Mouse (Mus musculus): ENCODE measurements at regions not wholly inside any gene's neighbourhood (a gene's known extent, or its start where the extent isn't known, plus 50 kb on each side); places are given as distances from the start of the nearest gene placed in this dataset.
"Not testable (repeated sequence)": the region's sequence is repeated elsewhere in the genome, so short reads cannot be mapped to it uniquely, and the experiment has no call there.

- DNase-seq (ENCODE audit: low spot score in 2 of 2) = peak; percentile 54 to 58
These were observed 54.0 kb upstream of the Pax1 start for GRCm38 (mm10) chr2:147307488-147308386.

GRCm38 (mm10) chr2:147306728-147307127, 55.0 kb upstream of the Pax1 start:
- DNase-seq (ENCODE audit: low spot score in 2 of 2) = no peak

DNA sequence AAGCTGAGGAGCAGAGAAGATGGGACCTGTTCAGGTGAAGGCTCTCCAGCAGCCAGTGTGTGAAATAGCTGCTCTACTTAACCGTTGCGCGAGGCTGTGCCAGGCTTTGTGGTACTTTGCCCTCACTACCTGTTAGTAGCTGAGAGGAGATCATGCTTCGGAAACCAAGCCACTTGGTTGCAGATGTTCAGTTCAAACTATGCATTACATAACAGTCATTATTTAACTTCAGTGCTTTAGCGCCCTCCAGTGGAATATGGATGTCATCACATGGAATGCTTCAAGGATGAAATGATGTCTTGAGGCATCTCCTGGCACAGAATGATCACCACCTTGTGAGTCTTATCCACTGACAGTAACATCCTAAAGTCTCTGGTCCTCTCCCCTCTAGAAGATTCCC, 56.5 kb upstream of the Pax1 start:
- DNase-seq (ENCODE audit: low spot score in 2 of 2) = peak in 1 of 2 experiments; percentile 8

DNA sequence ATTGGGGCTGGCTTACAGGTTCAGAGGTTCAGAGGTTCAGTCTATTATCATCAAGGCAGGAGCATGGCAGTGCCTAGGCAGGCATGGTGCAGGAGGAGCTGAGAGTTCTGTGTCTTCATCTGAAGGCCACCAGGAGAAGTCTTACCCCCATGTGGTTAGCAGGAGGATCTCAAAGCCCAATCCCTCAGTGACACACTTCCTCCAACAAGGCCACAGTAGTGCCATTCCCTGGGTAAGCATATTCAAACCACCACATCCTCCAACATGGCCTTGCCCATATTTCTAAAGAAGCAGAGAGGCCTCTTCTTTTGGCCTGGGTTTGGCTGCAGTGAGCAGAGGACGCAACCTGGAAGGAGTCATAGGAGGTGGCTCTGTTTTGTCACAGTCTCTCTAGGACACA, 61.2 kb upstream of the Pax1 start:
- DNase-seq (ENCODE audit: low spot score in 2 of 2) = no peak

DNA sequence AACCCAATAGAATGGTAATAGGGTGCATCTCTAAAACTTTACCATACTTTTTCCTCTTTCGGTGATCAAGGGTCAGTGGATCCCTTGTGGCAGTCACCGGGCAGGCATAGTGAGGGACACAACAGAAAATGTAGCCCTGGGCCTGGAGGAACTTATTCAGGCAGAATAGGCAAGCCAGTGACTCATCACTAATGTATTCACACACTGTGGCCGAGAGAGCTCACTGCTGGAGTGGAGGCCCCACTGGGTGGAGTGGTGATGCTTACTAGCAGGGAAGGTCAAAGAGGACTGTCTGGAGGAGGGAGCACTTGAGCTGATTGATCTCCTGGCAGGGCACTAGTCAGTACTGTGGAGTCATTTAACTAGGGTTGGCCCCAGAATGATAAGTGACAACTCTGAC, 62.4 kb upstream of the Pax1 start:
- no peak for DNase-seq (ENCODE audit: low spot score in 2 of 2)

- DNase-seq (ENCODE audit: low spot score in 2 of 2) = peak; percentile 9 to 29
These were observed 63.2 kb upstream of the Pax1 start for GRCm38 (mm10) chr2:147298499-147298896.

GRCm38 (mm10) chr2:147297876-147298498, 63.7 kb upstream of the Pax1 start:
- no peak for DNase-seq (ENCODE audit: low spot score in 2 of 2)

GRCm38 (mm10) chr2:147294926-147295325, 66.8 kb upstream of the Pax1 start:
- not testable (repeated sequence) for DNase-seq (ENCODE audit: low spot score in 2 of 2)

DNA sequence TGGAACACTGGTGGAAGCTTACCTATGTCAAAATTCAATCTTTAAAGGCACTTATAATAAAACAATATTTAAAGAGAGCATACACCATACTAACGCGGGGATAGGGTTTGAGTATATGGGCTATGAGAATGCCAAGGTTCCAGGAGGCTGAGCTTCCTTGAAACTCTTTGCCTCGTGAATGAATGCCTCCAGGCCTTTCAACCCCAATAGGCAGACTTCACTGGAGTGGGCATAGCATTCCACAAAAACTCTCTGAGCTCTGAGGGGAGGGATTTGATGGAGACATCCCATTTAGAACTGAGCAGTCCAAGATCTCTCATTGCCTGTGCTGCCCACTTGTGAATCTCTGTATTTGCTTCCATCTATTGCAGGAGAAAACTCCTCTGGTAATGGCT, 68.4 kb upstream of the Pax1 start:
- DNase-seq (ENCODE audit: low spot score in 2 of 2) = no peak

GRCm38 (mm10) chr2:147292387-147293293, 69.1 kb upstream of the Pax1 start:
- DNase-seq (ENCODE audit: low spot score in 2 of 2) = no peak

DNA sequence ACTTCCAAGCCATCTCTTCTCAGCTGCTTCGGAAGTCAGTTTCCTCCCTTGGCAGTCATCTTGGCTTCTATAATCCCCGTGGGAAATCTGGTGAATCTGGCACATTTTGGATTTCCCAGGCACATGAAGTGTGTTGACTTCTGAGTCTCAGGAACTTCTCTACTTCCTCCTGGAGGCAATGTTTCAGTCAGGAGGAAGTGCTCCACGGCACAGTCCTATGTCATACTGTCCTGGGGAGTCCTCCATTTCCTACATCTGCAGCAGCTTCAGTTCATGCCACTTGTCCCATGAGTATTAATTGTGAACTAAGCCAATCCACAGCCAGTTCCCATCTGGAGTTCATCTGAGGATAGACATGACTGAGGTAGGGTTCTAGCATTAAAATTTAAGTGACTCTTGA, 78.3 kb upstream of the Pax1 start:
- DNase-seq (ENCODE audit: low spot score in 2 of 2) = no peak

DNA sequence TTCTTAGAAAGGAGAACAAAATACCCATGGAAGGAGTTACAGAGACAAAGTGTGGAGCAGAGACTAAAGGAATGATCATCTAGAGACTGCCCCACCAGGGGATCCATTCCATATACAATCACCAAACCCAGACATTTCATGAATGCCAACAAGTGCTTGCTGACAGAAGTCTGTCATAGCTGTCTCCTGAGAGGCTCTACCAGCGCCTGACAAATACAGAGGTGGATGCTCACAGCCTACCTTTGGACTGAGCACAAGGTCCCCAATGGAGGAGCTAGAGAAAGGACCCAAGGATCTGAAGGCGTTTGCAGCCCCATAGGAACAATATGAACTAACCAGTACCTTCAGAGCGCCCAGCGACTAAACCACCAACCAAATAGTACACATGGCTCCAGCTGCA, 83.6 kb upstream of the Nkx2-2 start:
- DNase-seq (ENCODE audit: low spot score in 2 of 2) = no peak

GRCm38 (mm10) chr2:147269171-147269570, 75.1 kb upstream of the Nkx2-2 start:
- DNase-seq (ENCODE audit: low spot score in 2 of 2) = no peak

GRCm38 (mm10) chr2:147267901-147268300, 73.9 kb upstream of the Nkx2-2 start:
- no peak for DNase-seq (ENCODE audit: low spot score in 2 of 2)

DNA sequence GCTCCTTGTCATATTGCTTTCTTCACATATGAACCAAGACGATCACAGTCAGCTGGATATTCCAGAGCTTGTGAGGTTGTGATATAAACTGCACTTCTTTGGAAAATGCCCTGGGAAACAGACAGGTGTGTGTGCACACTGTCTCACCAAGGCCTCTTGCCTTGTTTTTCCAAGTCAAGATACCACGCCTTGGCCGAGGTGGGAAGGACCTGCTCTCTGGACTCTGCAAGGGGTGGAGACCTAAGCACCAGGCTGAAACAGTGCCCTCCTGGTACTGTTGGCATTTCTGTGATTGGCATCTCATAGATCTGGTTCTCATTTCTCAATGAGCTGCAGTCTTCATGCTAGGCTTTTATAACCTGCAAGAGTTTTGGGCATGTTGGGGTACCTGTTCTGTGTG, 73.2 kb upstream of the Nkx2-2 start:
- DNase-seq (ENCODE audit: low spot score in 2 of 2) = no peak

GRCm38 (mm10) chr2:147256696-147257095, 62.7 kb upstream of the Nkx2-2 start:
- DNase-seq (ENCODE audit: low spot score in 2 of 2) = peak; percentile 60 to 70

DNA sequence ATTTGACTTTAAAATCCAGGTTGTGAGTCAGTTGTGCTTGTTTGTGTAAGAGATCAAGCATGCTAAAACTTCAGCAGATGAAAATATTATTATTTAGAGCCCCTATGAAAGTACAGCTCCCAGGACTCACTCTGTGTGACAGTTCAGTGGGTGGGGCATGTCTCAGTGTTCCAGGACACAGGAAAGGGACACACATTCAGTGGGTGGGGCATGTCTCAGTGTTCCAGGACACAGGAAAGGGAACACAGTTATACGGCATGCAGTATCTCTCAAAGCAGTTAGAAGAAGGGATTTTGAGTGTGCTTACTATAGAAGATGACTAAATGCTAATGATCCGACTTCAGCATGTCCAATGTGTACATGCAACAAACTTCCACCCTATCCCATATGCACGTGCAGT, 60.9 kb upstream of the Nkx2-2 start:
- DNase-seq (ENCODE audit: low spot score in 2 of 2) = no peak

GRCm38 (mm10) chr2:147254137-147254536, 60.1 kb upstream of the Nkx2-2 start:
- no peak for DNase-seq (ENCODE audit: low spot score in 2 of 2)

GRCm38 (mm10) chr2:147247981-147248514, 54.0 kb upstream of the Nkx2-2 start:
- DNase-seq (ENCODE audit: low spot score in 2 of 2) = no peak

- DNase-seq (ENCODE audit: low spot score in 2 of 2) = no peak
These were observed 53.2 kb upstream of the Nkx2-2 start for GRCm38 (mm10) chr2:147247238-147247637.

- no peak for DNase-seq (ENCODE audit: low spot score in 2 of 2)
These were observed 50.4 kb upstream of the Nkx2-2 start for GRCm38 (mm10) chr2:147244406-147244805.
